Mouse (Mus musculus) central nervous system, embryonic 14 days (tissue): ENCODE measurements around the gene Itga6. TPM values are rescaled to one million over a fixed set of nuclear protein-coding genes. Genes with fewer than 3 reads are reported as not detected.

Experiments used
- polyA plus RNA-seq: library from polyadenylated mRNA; depleted of rRNA; stranded (reverse); fragments of >200 nt; gene quantifications from 2 replicates; pipeline ENCODE4 v1.2.3, GENCODE M21; 2012; rRNA removed

The Itga6 gene
- 36.3 and 37.8 TPM in 2 replicates for polyA plus RNA-seq

DNA sequence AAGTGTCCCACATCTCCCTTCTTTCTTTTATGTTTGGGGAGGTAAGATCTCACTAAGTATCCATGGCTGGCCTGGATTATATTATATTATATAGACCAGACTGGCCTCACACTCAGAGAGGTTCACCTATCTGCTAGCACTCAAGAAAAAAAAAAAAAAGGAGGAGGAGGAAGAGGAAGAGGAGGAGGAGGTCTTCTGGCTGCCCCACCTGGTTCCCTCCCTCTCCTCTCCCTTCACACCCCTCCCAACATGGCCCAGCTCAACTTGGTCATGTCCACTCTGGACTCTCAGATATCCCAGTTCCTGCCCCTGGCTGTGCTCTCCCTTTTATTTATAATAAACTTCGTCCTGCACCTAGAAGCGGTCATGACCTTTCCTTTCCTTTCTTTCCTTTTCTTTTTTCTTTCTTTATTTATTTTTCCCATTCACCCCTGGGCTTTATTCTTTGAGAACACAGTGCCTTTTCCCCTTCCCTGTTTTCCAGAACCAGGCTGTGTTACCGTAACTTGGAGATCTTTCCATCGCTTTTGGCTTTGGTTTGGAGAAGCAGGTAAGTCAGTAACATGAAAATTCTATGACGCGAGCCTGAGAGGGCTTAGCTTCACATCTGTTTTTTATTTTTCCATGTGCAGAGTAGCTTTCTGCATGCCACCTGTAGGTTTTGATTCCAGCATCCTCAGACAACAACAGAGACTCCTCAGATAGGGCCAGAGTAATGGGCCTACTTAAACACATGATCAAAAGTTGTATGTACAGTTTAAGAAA, at the start of gene Itga6:
TSS of gene Itga6 (plus strand) at position 7 of the 765 bp plus-strand sequence.

DNA sequence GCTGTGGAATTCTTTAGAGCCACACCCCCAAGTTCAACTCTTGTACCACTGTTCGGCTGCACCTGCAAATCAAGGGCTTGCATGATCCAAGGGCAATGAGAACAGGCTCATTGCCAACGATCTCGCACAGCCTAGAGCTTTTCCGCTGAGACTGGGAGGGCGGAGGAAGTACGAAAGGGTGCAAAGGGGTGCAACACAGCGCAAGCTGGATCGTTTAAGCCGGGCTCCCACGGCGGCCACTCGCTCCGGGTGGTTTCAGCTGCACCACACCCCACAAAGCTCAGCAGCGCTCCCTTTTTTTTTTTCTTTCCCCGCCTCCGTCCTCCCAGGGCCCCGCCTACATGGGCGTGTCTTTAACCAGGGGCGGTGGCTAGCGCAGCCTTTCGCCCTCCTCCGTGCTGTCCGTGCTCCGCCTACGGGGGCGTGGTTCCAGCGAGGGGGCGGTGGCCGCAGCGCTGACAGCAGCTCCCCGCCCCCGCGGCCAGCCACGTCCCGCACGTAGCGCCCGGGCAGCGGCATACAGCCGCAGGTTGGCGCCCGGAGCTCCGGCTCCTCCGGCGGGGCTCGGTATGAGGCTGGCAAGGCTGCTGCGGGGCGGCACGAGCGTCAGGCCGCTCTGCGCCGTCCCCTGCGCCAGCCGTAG, 127.5 kb downstream of the Itga6 start, which contains the start of gene Pdk1:
TSS of gene Pdk1 (plus strand) at position 424 of the 643 bp plus-strand sequence.

Other genes with a start within 250 kb of the Itga6 start
- gene Dlx1, start 217.5 kb upstream of the Itga6 start, polyA plus RNA-seq = 85.5 and 169 TPM in 2 replicates
- gene Dlx2, start 198.9 kb upstream of the Itga6 start, polyA plus RNA-seq = 23.7 and 44.1 TPM in 2 replicates
- gene Pdk1, start 127.6 kb downstream of the Itga6 start, polyA plus RNA-seq = 15.7 and 18.6 TPM in 2 replicates
- 13.2 and 13.6 TPM in 2 replicates for gene Rapgef4, start 235.6 kb downstream of the Itga6 start, polyA plus RNA-seq